Mouse (Mus musculus) hindbrain, embryonic 14.5 days (tissue): Measurements from ENCODE around the gene Chn2. TPM values are rescaled to one million over a fixed set of nuclear protein-coding genes. Genes with fewer than 3 reads are reported as not detected.
A peak's percentile ranks its signal among the peaks of the same experiment; 100 is the strongest.

ENCODE experiments used
- ATAC-seq: fragments of 200-750 bp; cut with Nextera tagmentation; 2 replicates; pipeline ENCODE4 v1.8.0; 2017; ENCODE audit warnings: moderate number of reproducible peaks, mild to moderate bottlenecking, moderate TSS enrichment, moderate library complexity; ENCODE audit not compliant: low FRiP score
- DNase-seq: peaks from one replicate; pipeline ENCODE4 v3.0.0-alpha.2; 2015; ENCODE audit warnings: low spot score
- H3K27ac ChIP-seq: fragments of 300-500 bp; sonication (generic); 2 replicates; pipeline ENCODE4 v1.5.1; 2014; ENCODE audit warnings: mild to moderate bottlenecking, moderate library complexity
- H3K27me3 ChIP-seq: fragments of 300-500 bp; sonication (generic); 2 replicates; pipeline ENCODE4 v1.6.1; 2014; ENCODE audit warnings: mild to moderate bottlenecking, low read length, mixed read lengths; ENCODE audit not compliant: control insufficient read depth, insufficient read depth
- H3K36me3 ChIP-seq: fragments of 300-500 bp; sonication (generic); replicated peaks from 2 replicates; pipeline ENCODE4 v1.6.1; 2014; ENCODE audit not compliant: control insufficient read depth, insufficient read depth
- H3K4me1 ChIP-seq: fragments of 300-500 bp; sonication (generic); replicated peaks from 2 replicates; pipeline ENCODE4 v1.6.1; 2014; ENCODE audit warnings: antibody characterized with exemption, low read length, mixed read lengths; ENCODE audit not compliant: control insufficient read depth, insufficient read depth
- H3K4me2 ChIP-seq: fragments of 300-500 bp; sonication (generic); replicated peaks from 2 replicates; pipeline ENCODE4 v1.6.1; 2014; ENCODE audit warnings: mild to moderate bottlenecking, moderate library complexity
- H3K4me3 ChIP-seq: fragments of 300-500 bp; sonication (generic); replicated peaks from 2 replicates; pipeline ENCODE4 v1.5.1; 2014; ENCODE audit warnings: mild to moderate bottlenecking, low read length
- H3K9ac ChIP-seq: fragments of 300-500 bp; sonication (generic); 2 replicates; pipeline ENCODE4 v1.6.1; 2014
- H3K9me3 ChIP-seq: fragments of 300-500 bp; sonication (generic); 2 replicates; pipeline ENCODE4 v1.6.1; 2016; ENCODE audit warnings: low read length; ENCODE audit not compliant: control insufficient read depth
- WGBS: fragments of 180-500 bp; shearing (Covaris S2); extraction: QIAGEN DNeasy Blood & Tissue Kit; methylation state at CpG from one replicate; pipeline ENCODE4 v1.1.7; 2014; 5-methylcytosine and 5-hydroxymethylcytosine counted together
- polyA plus RNA-seq: library from polyadenylated mRNA; unstranded; fragments of >200 nt; fragmentation: Nextera tagmentation; extraction: Ambion mirVana; gene quantifications from 2 replicates; pipeline ENCODE4 v1.2.1, GENCODE M21; 2014

The Chn2 gene
- polyA plus RNA-seq, 1 experiment from 2014 or later = 28.3 TPM

- H3K4me3 ChIP-seq = no peak overlapping the region
- H3K36me3 ChIP-seq = no peaks in the 10 kb centered on the region
- no peaks in the 10 kb centered on the region for H3K9me3 ChIP-seq
- DNase-seq = no peak
- 55% methylated on average over 9 of the region's 9 CpGs for WGBS
- ATAC-seq = 0 out of 2 replicates have a peak, but pooled peaks have one; percentile 14
- 0 out of 2 replicates have a peak overlapping the region, but pooled peaks have one; percentile 11 for H3K27ac ChIP-seq
- H3K4me2 ChIP-seq = no peak overlapping the region
- peaks cover 20% of the 10 kb centered on the region; the same call in 1 of the 2 replicates for H3K4me1 ChIP-seq
- 0 out of 2 replicates have a peak overlapping the region, but pooled peaks have one; percentile 2 for H3K9ac ChIP-seq
- no peaks in the 10 kb centered on the region for H3K27me3 ChIP-seq
These were observed 189.1 kb downstream of the Chn2 start for GRCm38 (mm10) chr6:54228421-54228820.

GRCm38 (mm10) chr6:54228874-54229273, 189.5 kb downstream of the Chn2 start:
- Histone ChIP-seq H3K4me2 (no peak overlapping the region), H3K27ac (no peak overlapping the region), H3K27me3 (no peaks in the 10 kb centered on the region), H3K4me3 (no peak overlapping the region), H3K36me3 (no peaks in the 10 kb centered on the region), H3K9ac (no peak overlapping the region), H3K9me3 (no peaks in the 10 kb centered on the region), H3K4me1 (peaks cover 18% of the 10 kb centered on the region; the same call in 1 of the 2 replicates)
- peak; percentile 86 for DNase-seq
- ATAC-seq = 0 out of 2 replicates have a peak, but pooled peaks have one; percentile 34
- WGBS = 9% methylated on average over 2 of the region's 2 CpGs

- no peaks in the 10 kb centered on the region for H3K27me3 ChIP-seq
- H3K4me1 ChIP-seq = 0 out of 2 replicates have a peak, but pooled peaks cover 13% of the 10 kb centered on the region
- WGBS = 66% methylated on average over 13 of the region's 13 CpGs
- no peak overlapping the region for H3K27ac ChIP-seq
- H3K9me3 ChIP-seq = no peaks in the 10 kb centered on the region
- H3K4me3 ChIP-seq = no peak overlapping the region
- no peak overlapping the region for H3K9ac ChIP-seq
- no peaks in the 10 kb centered on the region; the same call in 1 of the 2 replicates for H3K36me3 ChIP-seq
- ATAC-seq = no peak
- no peak for DNase-seq
- H3K4me2 ChIP-seq = no peak overlapping the region
These were observed 192.6 kb downstream of the Chn2 start for GRCm38 (mm10) chr6:54231769-54232558.

GRCm38 (mm10) chr6:54236441-54236840, 197.1 kb downstream of the Chn2 start:
- Histone ChIP-seq H3K27me3 (no peaks in the 10 kb centered on the region), H3K36me3 (no peaks in the 10 kb centered on the region; the same call in 1 of the 2 replicates), H3K9me3 (0 out of 2 replicates have a peak, but pooled peaks cover 8% of the 10 kb centered on the region), H3K9ac (no peak overlapping the region), H3K4me2 (no peak overlapping the region), H3K27ac (no peak overlapping the region), H3K4me1 (no peaks in the 10 kb centered on the region), H3K4me3 (no peak overlapping the region)
- no peak for ATAC-seq
- DNase-seq = no peak
- WGBS = 94% methylated on average over 9 of the region's 9 CpGs

- Histone ChIP-seq H3K27ac (no peak overlapping the region), H3K4me1 (no peaks in the 10 kb centered on the region), H3K9me3 (0 out of 2 replicates have a peak, but pooled peaks cover 8% of the 10 kb centered on the region), H3K27me3 (no peaks in the 10 kb centered on the region), H3K36me3 (no peaks in the 10 kb centered on the region), H3K4me3 (no peak overlapping the region), H3K4me2 (no peak overlapping the region), H3K9ac (no peak overlapping the region)
- DNase-seq (no peak), ATAC-seq (no peak)
- WGBS = 84% methylated on average over 5 of the region's 5 CpGs
These were observed 202.4 kb downstream of the Chn2 start for GRCm38 (mm10) chr6:54241761-54242160.

- ATAC-seq (no peak), DNase-seq (no peak)
- Histone ChIP-seq H3K4me2 (no peak overlapping the region), H3K4me1 (no peaks in the 10 kb centered on the region), H3K4me3 (no peak overlapping the region), H3K27me3 (no peaks in the 10 kb centered on the region), H3K9ac (no peak overlapping the region), H3K36me3 (no peaks in the 10 kb centered on the region), H3K27ac (no peak overlapping the region), H3K9me3 (0 out of 2 replicates have a peak, but pooled peaks cover 8% of the 10 kb centered on the region)
- whole genome bisulfite sequencing = 74% methylated on average over 9 of the region's 9 CpGs
These were observed 202.9 kb downstream of the Chn2 start for GRCm38 (mm10) chr6:54242286-54242685.

- 81% methylated on average over 8 of the region's 8 CpGs for WGBS
- Histone ChIP-seq H3K9me3 (no peaks in the 10 kb centered on the region), H3K4me2 (no peak overlapping the region), H3K27me3 (no peaks in the 10 kb centered on the region), H3K27ac (no peak overlapping the region), H3K9ac (no peak overlapping the region), H3K4me3 (no peak overlapping the region), H3K4me1 (no peaks in the 10 kb centered on the region), H3K36me3 (no peaks in the 10 kb centered on the region)
- ATAC-seq = no peak
- DNase-seq = no peak
These were observed 209.2 kb downstream of the Chn2 start for GRCm38 (mm10) chr6:54248354-54249252.

- Histone ChIP-seq H3K27ac (no peak overlapping the region), H3K9me3 (no peaks in the 10 kb centered on the region), H3K4me3 (no peak overlapping the region), H3K4me2 (no peak overlapping the region), H3K27me3 (no peaks in the 10 kb centered on the region), H3K4me1 (no peaks in the 10 kb centered on the region), H3K9ac (no peak overlapping the region), H3K36me3 (no peaks in the 10 kb centered on the region)
- 44% methylated on average over 17 of the region's 17 CpGs for WGBS
- ATAC-seq (no peak), DNase-seq (no peak)
These were observed 212.2 kb downstream of the Chn2 start for GRCm38 (mm10) chr6:54251401-54252191.
